Mouse (Mus musculus) liver, adult 2 months (tissue): Measurements from ENCODE around the gene Golt1a.

Source experiments
- CTCF ChIP-seq: fragments of 200-500 bp; IDR thresholded peaks from 2 replicates; pipeline ENCODE4 v1.5.1; 2011; ENCODE audit warnings: low read depth, low read length, control low read depth
- POLR2A ChIP-seq: fragments of 200-500 bp; IDR thresholded peaks from 2 replicates; pipeline ENCODE4 v1.6.1; 2011; ENCODE audit warnings: low read length, control low read depth; ENCODE audit not compliant: insufficient read depth; ENCODE audit errors: extremely low read depth

DNA sequence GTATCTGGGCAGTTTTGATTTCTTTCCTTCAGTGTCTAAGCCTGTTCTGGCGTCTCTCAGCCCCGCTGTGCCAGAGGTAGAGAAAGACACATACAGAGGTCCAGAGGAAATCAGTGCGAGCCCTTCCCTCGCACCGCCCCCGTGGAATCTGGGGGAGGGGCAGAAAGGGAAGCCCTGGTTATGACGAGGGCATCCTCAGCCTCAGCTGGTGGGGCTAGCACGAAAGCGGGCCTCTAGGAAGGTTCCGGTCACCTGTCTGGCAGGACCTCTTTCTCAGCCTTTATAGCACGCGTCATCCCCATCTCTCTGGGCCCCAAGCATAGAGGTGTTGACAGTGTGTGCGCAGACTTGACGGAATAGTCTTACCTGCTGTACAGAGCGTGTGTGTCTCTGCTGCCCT lies 46.3 kb downstream of the Golt1a start:
- no peak for TF ChIP-seq CTCF
- TF ChIP-seq POLR2A: no peak
